8 mouse cellular contexts compared by ENCODE assay signal in genomic region chr17:17448737-17449440, GRCm38 (mm10). TPM values are rescaled to one million over a fixed set of nuclear protein-coding genes. Genes with fewer than 3 reads are reported as not detected.
A peak's percentile ranks its signal among the peaks of the same experiment; 100 is the strongest.
DNase-seq lines count a peak whose midpoint lies in the region; ATAC-seq and TF ChIP-seq lines count a peak whose summit lies in the region.

No protein-coding gene starts in this region.

- H3K36me3 ChIP-seq in embryonic facial prominence, embryonic 15.5 days: no peaks in the 10 kb centered on the region
- no peaks in the 10 kb centered on the region for H3K36me3 ChIP-seq in heart, embryonic 14.5 days (ENCODE audit: control insufficient read depth, insufficient read depth, low read length)
- no peaks in the 10 kb centered on the region for H3K36me3 ChIP-seq in kidney, embryonic 16.5 days (ENCODE audit: insufficient read depth, low read length)
- no peaks in the 10 kb centered on the region for H3K36me3 ChIP-seq in liver, postnatal 0 days (replicated peaks; ENCODE audit: insufficient read depth, low read length)

- no peaks in the 10 kb centered on the region for H3K27me3 ChIP-seq in embryonic facial prominence, embryonic 15.5 days
- H3K27me3 ChIP-seq in heart, embryonic 14.5 days (ENCODE audit: control insufficient read depth, insufficient read depth, low read length): no peaks in the 10 kb centered on the region
- no peaks in the 10 kb centered on the region for H3K27me3 ChIP-seq in kidney, embryonic 16.5 days (ENCODE audit: insufficient read depth, low read length)
- H3K27me3 ChIP-seq in liver, postnatal 0 days (ENCODE audit: insufficient read depth, low read length): no peaks in the 10 kb centered on the region

- ATAC-seq in embryonic facial prominence, embryonic 15.5 days (ENCODE audit: insufficient number of reproducible peaks, low FRiP score, low TSS enrichment, low read depth): peak; percentile 67
- peak; percentile 69 for ATAC-seq in heart, embryonic 14.5 days (ENCODE audit: insufficient number of reproducible peaks, insufficient read depth, low FRiP score, low read depth)
- peak; percentile 96 for ATAC-seq in kidney, embryonic 16.5 days (ENCODE audit: low FRiP score, low TSS enrichment)
- ATAC-seq in liver, postnatal 0 days: peak; percentile 77

- no peaks in the 10 kb centered on the region for H3K9me3 ChIP-seq in embryonic facial prominence, embryonic 15.5 days (replicated peaks)
- no peaks in the 10 kb centered on the region for H3K9me3 ChIP-seq in heart, embryonic 14.5 days (ENCODE audit: control insufficient read depth, low read length)
- no peaks in the 10 kb centered on the region for H3K9me3 ChIP-seq in kidney, embryonic 16.5 days (ENCODE audit: low read length)
- no peaks in the 10 kb centered on the region for H3K9me3 ChIP-seq in liver, postnatal 0 days (ENCODE audit: low read length)

- H3K4me3 ChIP-seq in embryonic facial prominence, embryonic 15.5 days (replicated peaks): peak overlapping the region; percentile 32
- H3K4me3 ChIP-seq in heart, embryonic 14.5 days (ENCODE audit: control insufficient read depth in 1 of 2, insufficient read depth in 1 of 2, low read depth in 1 of 2, low read length in 2 of 2): peak overlapping the region; percentile 51 to 80
- H3K4me3 ChIP-seq in kidney, embryonic 16.5 days (ENCODE audit: low read length): peak overlapping the region; percentile 46
- peak overlapping the region; percentile 36 for H3K4me3 ChIP-seq in liver, postnatal 0 days (ENCODE audit: low read depth, low read length)

- peak overlapping the region; percentile 35 for H3K27ac ChIP-seq in embryonic facial prominence, embryonic 15.5 days (replicated peaks)
- H3K27ac ChIP-seq in heart, embryonic 14.5 days (replicated peaks in 1 of 2; ENCODE audit: control insufficient read depth in 1 of 2, insufficient read depth in 1 of 2, low read depth in 2 of 2, low read length in 2 of 2): peak overlapping the region; percentile 70 to 89
- peak overlapping the region; percentile 83 for H3K27ac ChIP-seq in kidney, embryonic 16.5 days (ENCODE audit: low read length)
- no peak overlapping the region for H3K27ac ChIP-seq in liver, postnatal 0 days (ENCODE audit: low read depth)

- peak overlapping the region; percentile 45 for H3K4me2 ChIP-seq in embryonic facial prominence, embryonic 15.5 days (replicated peaks)
- H3K4me2 ChIP-seq in heart, embryonic 14.5 days (ENCODE audit: low read length): peak overlapping the region; percentile 81
- peak overlapping the region; percentile 74 for H3K4me2 ChIP-seq in kidney, embryonic 16.5 days (replicated peaks; ENCODE audit: low read depth, low read length)
- H3K4me2 ChIP-seq in liver, postnatal 0 days (ENCODE audit: low read depth, low read length): peak overlapping the region; percentile 69

- peak; percentile 21 to 22 for DNase-seq in B cell, adult 2 months
- peak; percentile 24 for DNase-seq in adrenal gland, postnatal 25 days
- peak; percentile 24 for DNase-seq in liver, postnatal 0 days
- peak; percentile 66 for DNase-seq in neural tube, embryonic 10.5 days (ENCODE audit: extremely low spot score, low spot score)
- peak; percentile 27 for DNase-seq in urinary bladder, adult 2 months (ENCODE audit: low spot score)

- WGBS in embryonic facial prominence, embryonic 15.5 days: 7% methylated on average over 17 of the region's 17 CpGs
- WGBS in heart, embryonic 14.5 days: 2% methylated on average over 17 of the region's 17 CpGs
- WGBS in kidney, embryonic 16.5 days: 2% methylated on average over 17 of the region's 17 CpGs
- WGBS in liver, postnatal 0 days (ENCODE audit: insufficient replicate concordance): 2% methylated on average over 17 of the region's 17 CpGs

- TF ChIP-seq CTCF in liver, postnatal 0 days (IDR thresholded peaks at IDR 0.05; ENCODE audit: low read depth): no peak

- H3K9ac ChIP-seq in embryonic facial prominence, embryonic 15.5 days: no peak overlapping the region
- H3K9ac ChIP-seq in heart, embryonic 14.5 days (ENCODE audit: low read length): peak overlapping the region; percentile 80
- peak overlapping the region; percentile 70 for H3K9ac ChIP-seq in kidney, embryonic 16.5 days (replicated peaks; ENCODE audit: low read length)
- peak overlapping the region; percentile 46; the same call in 1 of the 2 replicates for H3K9ac ChIP-seq in liver, postnatal 0 days (replicated peaks)

- H3K4me1 ChIP-seq in embryonic facial prominence, embryonic 15.5 days: peaks cover 8% of the 10 kb centered on the region; the same call in 1 of the 2 replicates
- H3K4me1 ChIP-seq in heart, embryonic 14.5 days (ENCODE audit: control insufficient read depth in 2 of 2, insufficient read depth in 2 of 2, low read length in 2 of 2): peaks cover 8 to 10% of the 10 kb centered on the region in 2 experiments; a peak in 2 of 4 replicates
- H3K4me1 ChIP-seq in kidney, embryonic 16.5 days (ENCODE audit: insufficient read depth, low read length): peaks cover 13% of the 10 kb centered on the region
- H3K4me1 ChIP-seq in liver, postnatal 0 days (ENCODE audit: insufficient read depth): 0 out of 2 replicates have a peak, but pooled peaks cover 6% of the 10 kb centered on the region

- TF ChIP-seq EP300 in liver, postnatal 0 days (IDR thresholded peaks at IDR 0.05; ENCODE audit: low read depth): no peak

RNA-seq across cellular contexts. Expression of gene Lix1, which starts 46.4 kb away (rescaled TPM):
- total RNA-seq in adrenal gland, postnatal 25 days (2021): 7.3 and 9.0 TPM in 2 replicates
- polyA plus RNA-seq in embryonic facial prominence, embryonic 15.5 days (2015; fragmentation: Nextera tagmentation; extraction: Ambion mirVana): 17.9 and 20.9 TPM in 2 replicates
- 2.8 and 4.3 TPM in 2 replicates for polyA plus RNA-seq in heart, embryonic 14.5 days (2014; fragmentation: Nextera tagmentation; extraction: Ambion mirVana)
- 4.1 and 4.8 TPM in 2 replicates for polyA plus RNA-seq in kidney, embryonic 16.5 days (2015; fragmentation: Nextera tagmentation; extraction: Ambion mirVana)
- polyA plus RNA-seq in liver, postnatal 0 days (2015; fragmentation: Nextera tagmentation; extraction: Ambion mirVana): 0.14 and 0.25 TPM in 2 replicates
- 1.6 and 1.8 TPM in 2 replicates for polyA plus RNA-seq in urinary bladder, adult 2 months (2012; rRNA removed)
